Mouse (Mus musculus) neural tube, embryonic 15.5 days (tissue): Measurements from ENCODE around the gene Arhgap42. TPM values are rescaled to one million over a fixed set of nuclear protein-coding genes. Genes with fewer than 3 reads are reported as not detected.

Experiments
- ATAC-seq: fragments of 200-750 bp; cut with Nextera tagmentation; 2 replicates; pipeline ENCODE4 v1.8.0; 2017; ENCODE audit warnings: mild to moderate bottlenecking, moderate TSS enrichment, moderate library complexity; ENCODE audit not compliant: low FRiP score
- H3K27ac ChIP-seq: fragments of 300-500 bp; sonication (generic); replicated peaks from 2 replicates; pipeline ENCODE4 v1.5.1; 2015; ENCODE audit warnings: mild to moderate bottlenecking, inconsistent platforms
- H3K27me3 ChIP-seq: fragments of 300-500 bp; sonication (generic); replicated peaks from 2 replicates; pipeline ENCODE4 v1.6.1; 2015; ENCODE audit warnings: inconsistent platforms
- H3K36me3 ChIP-seq: fragments of 300-500 bp; sonication (generic); 2 replicates; pipeline ENCODE4 v1.6.1; 2015; ENCODE audit warnings: inconsistent platforms
- H3K4me1 ChIP-seq: fragments of 300-500 bp; sonication (generic); 2 replicates; pipeline ENCODE4 v1.6.1; 2015; ENCODE audit warnings: inconsistent platforms
- H3K4me2 ChIP-seq: fragments of 300-500 bp; sonication (generic); 2 replicates; pipeline ENCODE4 v1.6.1; 2015; ENCODE audit warnings: inconsistent platforms, mild to moderate bottlenecking, moderate library complexity
- H3K4me3 ChIP-seq: fragments of 300-500 bp; sonication (generic); replicated peaks from 2 replicates; pipeline ENCODE4 v1.5.1; 2015; ENCODE audit warnings: mild to moderate bottlenecking, inconsistent platforms
- H3K9ac ChIP-seq: fragments of 300-500 bp; sonication (generic); replicated peaks from 2 replicates; pipeline ENCODE4 v1.6.1; 2015; ENCODE audit warnings: mild to moderate bottlenecking, inconsistent platforms
- H3K9me3 ChIP-seq: fragments of 300-500 bp; sonication (generic); replicated peaks from 2 replicates; pipeline ENCODE4 v1.6.1; 2016; ENCODE audit warnings: inconsistent platforms
- WGBS: fragments of 180-500 bp; shearing (Covaris S2); methylation state at CpG from one replicate; pipeline ENCODE4 v1.1.7; 2015; ENCODE audit warnings: mixed read lengths; 5-methylcytosine and 5-hydroxymethylcytosine counted together
- polyA plus RNA-seq: library from polyadenylated mRNA; unstranded; fragments of >200 nt; fragmentation: Nextera tagmentation; extraction: Ambion mirVana; gene quantifications from 2 replicates; pipeline ENCODE4 v1.2.1, GENCODE M21; 2015

Arhgap42 gene
- polyA plus RNA-seq, 1 experiment from 2014 or later, result 17.0 TPM

DNA sequence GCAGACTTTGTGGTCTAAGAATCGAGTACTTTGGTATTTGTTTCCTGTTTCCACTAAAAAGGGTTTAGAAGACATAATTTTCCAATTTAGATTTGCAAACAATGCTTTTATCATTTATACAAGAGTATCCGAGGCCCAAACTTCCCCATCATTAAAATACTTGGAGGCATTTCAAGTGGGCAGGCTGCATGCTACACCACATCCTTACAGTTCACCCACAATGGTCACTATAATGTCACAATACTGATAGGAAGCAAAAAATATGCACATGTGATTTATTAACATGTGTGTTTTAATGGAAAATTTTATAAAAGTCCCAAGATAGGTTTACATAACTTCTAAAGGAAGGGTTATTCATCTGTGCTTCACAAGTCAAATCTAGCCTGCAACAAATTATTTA lies 242.4 kb downstream of the Arhgap42 start:
- H3K4me1 ChIP-seq, result no peaks in the 10 kb centered on the region

GRCm38 (mm10) chr9:8982315-8982714 lies 256.6 kb downstream of the Arhgap42 start:
- no peaks in the 10 kb centered on the region for H3K27me3 ChIP-seq
- H3K9me3 ChIP-seq, result no peaks in the 10 kb centered on the region
- ATAC-seq, result no peak
- H3K36me3 ChIP-seq, result no peaks in the 10 kb centered on the region
- no peak overlapping the region for H3K4me3 ChIP-seq
- no peak overlapping the region for H3K27ac ChIP-seq
- no peak overlapping the region for H3K9ac ChIP-seq
- WGBS, result 86% methylated on average over 3 of the region's 3 CpGs
- H3K4me1 ChIP-seq, result no peaks in the 10 kb centered on the region
- H3K4me2 ChIP-seq, result no peak overlapping the region

More for the DNA sequence above, 242.4 kb downstream of the Arhgap42 start:
- no peak overlapping the region for H3K4me3 ChIP-seq
- no peak overlapping the region for H3K4me2 ChIP-seq
- WGBS, result 81% methylated on average over 2 of the region's 2 CpGs
- H3K36me3 ChIP-seq, result no peaks in the 10 kb centered on the region
- no peak overlapping the region for H3K9ac ChIP-seq
- no peak for ATAC-seq
- no peak overlapping the region for H3K27ac ChIP-seq
- H3K27me3 ChIP-seq, result no peaks in the 10 kb centered on the region
- no peaks in the 10 kb centered on the region for H3K9me3 ChIP-seq

DNA sequence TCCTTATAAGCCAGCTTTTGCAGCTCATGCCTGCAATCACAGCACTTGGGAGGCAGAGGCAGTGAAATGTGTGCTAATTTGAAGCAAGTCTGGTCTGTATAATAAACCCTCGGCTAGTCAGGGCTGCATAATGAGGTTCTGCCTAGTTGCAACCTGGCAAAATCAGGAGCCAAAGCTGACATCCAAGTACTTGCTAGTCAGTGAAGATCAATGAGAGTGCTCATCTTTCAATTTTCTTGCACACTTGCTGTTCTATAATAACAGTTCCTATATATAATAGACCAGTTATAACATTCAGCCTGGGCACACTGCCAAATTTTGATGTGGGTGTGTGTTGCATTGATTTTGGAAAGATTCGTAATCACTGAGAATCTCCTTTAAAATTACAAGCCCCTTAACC lies 261.1 kb downstream of the Arhgap42 start:
- H3K4me1 ChIP-seq, result no peaks in the 10 kb centered on the region
- no peak overlapping the region for H3K4me2 ChIP-seq
- H3K36me3 ChIP-seq, result no peaks in the 10 kb centered on the region
- ATAC-seq, result no peak
- H3K9me3 ChIP-seq, result no peaks in the 10 kb centered on the region
- no peak overlapping the region for H3K27ac ChIP-seq
- H3K27me3 ChIP-seq, result no peaks in the 10 kb centered on the region
- 55% methylated on average over 2 of the region's 2 CpGs for WGBS
- H3K9ac ChIP-seq, result no peak overlapping the region
- no peak overlapping the region for H3K4me3 ChIP-seq

DNA sequence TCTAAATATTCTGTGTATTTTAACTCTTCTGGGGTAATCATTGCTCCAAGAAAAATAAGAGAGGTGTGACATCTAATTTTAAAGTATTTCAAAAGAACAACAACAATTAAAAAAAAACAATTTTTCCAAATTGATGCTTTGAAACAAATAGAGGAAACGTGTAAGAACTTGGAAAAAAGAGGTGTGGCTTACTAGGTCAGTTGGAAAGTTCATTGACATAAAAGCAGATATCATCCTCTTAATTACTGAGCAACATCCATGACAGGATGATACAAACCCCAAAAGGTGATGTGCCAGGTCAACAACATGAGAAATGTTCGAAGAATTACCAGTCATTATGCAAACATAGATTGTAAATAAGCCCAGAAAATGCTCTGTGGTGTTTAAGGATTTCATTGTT lies 267.4 kb downstream of the Arhgap42 start, which contains the start of gene Gm16485:
Gene Gm16485, plus strand, starts transcription at position 301 of the 400 bp plus-strand sequence.
- no peaks in the 10 kb centered on the region for H3K9me3 ChIP-seq
- H3K9ac ChIP-seq, result no peak within 1 kb of the TSS
- H3K27me3 ChIP-seq, result no peaks in the 10 kb centered on the region
- no peaks in the 10 kb centered on the region for H3K36me3 ChIP-seq
- H3K4me1 ChIP-seq, result no peaks in the 10 kb centered on the region
- no peak within 1 kb of the TSS for H3K27ac ChIP-seq
- 88% methylated on average over 2 of the region's 2 CpGs for WGBS
- no peak within 1 kb of the TSS for H3K4me2 ChIP-seq
- H3K4me3 ChIP-seq, result no peak within 1 kb of the TSS
- ATAC-seq, result no peak

GRCm38 (mm10) chr9:8970240-8970639 lies 268.7 kb downstream of the Arhgap42 start:
- Histone ChIP-seq H3K9ac (no peak overlapping the region), H3K4me2 (no peak overlapping the region), H3K27me3 (no peaks in the 10 kb centered on the region), H3K9me3 (no peaks in the 10 kb centered on the region), H3K27ac (no peak overlapping the region), H3K36me3 (no peaks in the 10 kb centered on the region), H3K4me3 (no peak overlapping the region), H3K4me1 (no peaks in the 10 kb centered on the region)
- WGBS, result 50% methylated on average over 7 of the region's 7 CpGs
- no peak for ATAC-seq

DNA sequence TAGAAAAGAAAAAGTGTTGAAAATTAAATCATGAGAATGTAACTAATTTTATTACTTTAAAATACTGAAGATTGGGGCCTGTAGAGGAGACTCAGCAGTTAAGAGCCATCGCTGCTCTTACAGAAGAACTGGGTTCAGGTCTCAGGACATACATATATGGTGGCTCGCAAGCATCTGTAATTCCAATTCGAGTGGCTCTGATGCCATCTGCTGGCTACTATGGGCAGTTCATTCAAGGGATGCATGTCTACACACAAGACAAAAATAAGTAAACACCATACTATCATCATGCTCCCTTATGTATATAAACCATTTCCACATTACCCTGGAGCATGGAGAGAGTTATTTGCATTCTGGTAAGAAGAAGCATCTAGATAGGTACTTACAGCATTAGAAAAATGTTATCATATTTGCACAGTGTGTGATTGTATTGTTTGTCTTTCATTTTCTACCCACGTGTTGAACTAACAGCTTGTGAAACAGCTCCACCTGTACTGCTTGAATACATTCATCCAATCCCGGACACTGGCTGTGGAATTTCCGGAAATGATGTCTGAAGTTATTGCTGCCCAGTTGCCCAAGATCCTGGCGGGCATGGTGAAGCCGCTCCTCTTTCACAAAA lies 274.3 kb downstream of the Arhgap42 start:
- H3K9me3 ChIP-seq, result no peaks in the 10 kb centered on the region
- WGBS, result 71% methylated on average over 8 of the region's 8 CpGs
- no peaks in the 10 kb centered on the region for H3K27me3 ChIP-seq
- no peak overlapping the region for H3K4me2 ChIP-seq
- H3K27ac ChIP-seq, result no peak overlapping the region
- no peak overlapping the region for H3K9ac ChIP-seq
- no peak for ATAC-seq
- H3K4me3 ChIP-seq, result no peak overlapping the region
- no peaks in the 10 kb centered on the region for H3K4me1 ChIP-seq
- H3K36me3 ChIP-seq, result no peaks in the 10 kb centered on the region

- ATAC-seq, result no peak
- Histone ChIP-seq H3K36me3 (no peaks in the 10 kb centered on the region), H3K4me2 (no peak overlapping the region), H3K4me1 (no peaks in the 10 kb centered on the region), H3K27ac (no peak overlapping the region), H3K4me3 (no peak overlapping the region), H3K27me3 (no peaks in the 10 kb centered on the region), H3K9me3 (no peaks in the 10 kb centered on the region), H3K9ac (no peak overlapping the region)
Measured at GRCm38 (mm10) chr9:8953306-8953705, 285.6 kb downstream of the Arhgap42 start.
